Mouse (Mus musculus) forebrain, embryonic 11.5 days (tissue): ENCODE results near the gene Pradc1. TPM values are rescaled to one million over a fixed set of nuclear protein-coding genes. Genes with fewer than 3 reads are reported as not detected.
A peak's percentile ranks its signal among the peaks of the same experiment; 100 is the strongest.
"Not testable (repeated sequence)": the region's sequence is repeated elsewhere in the genome, so short reads cannot be mapped to it uniquely, and the experiment has no call there.

ENCODE experiments used
- ATAC-seq: fragments of 200-750 bp; cut with Nextera tagmentation; replicated peaks from 2 replicates; pipeline ENCODE4 v1.8.0; 2017; ENCODE audit warnings: moderate TSS enrichment; ENCODE audit not compliant: low FRiP score
- DNase-seq: peaks from one replicate; pipeline ENCODE4 v3.0.0-alpha.2; 2017; ENCODE audit warnings: low spot score
- H3K27ac ChIP-seq: fragments of 300-500 bp; sonication (generic); 2 replicates; pipeline ENCODE4 v1.5.1; 2014; ENCODE audit warnings: low read depth, low read length
- H3K27me3 ChIP-seq: fragments of 300-500 bp; sonication (generic); 2 replicates; pipeline ENCODE4 v1.6.1; 2014; ENCODE audit warnings: mild to moderate bottlenecking, low read length, mixed read lengths; ENCODE audit not compliant: control insufficient read depth, insufficient read depth
- H3K36me3 ChIP-seq: fragments of 300-500 bp; sonication (generic); 2 replicates; pipeline ENCODE4 v1.6.1; 2014; ENCODE audit warnings: mild to moderate bottlenecking, low read length, moderate library complexity, mixed read lengths; ENCODE audit not compliant: control insufficient read depth, insufficient read depth
- H3K4me1 ChIP-seq: fragments of 300-500 bp; sonication (generic); replicated peaks from 2 replicates; pipeline ENCODE4 v1.6.1; 2014; ENCODE audit warnings: low read length, mixed read lengths; ENCODE audit not compliant: control insufficient read depth, insufficient read depth
- H3K4me2 ChIP-seq: fragments of 300-500 bp; sonication (generic); 2 replicates; pipeline ENCODE4 v1.6.1; 2014; ENCODE audit warnings: low read depth, mild to moderate bottlenecking, low read length, moderate library complexity, mixed read lengths; ENCODE audit not compliant: severe bottlenecking
- H3K4me3 ChIP-seq: fragments of 300-500 bp; sonication (generic); 2 replicates; pipeline ENCODE4 v1.5.1; 2014; ENCODE audit warnings: low read depth, low read length
- H3K9ac ChIP-seq: fragments of 300-500 bp; sonication (generic); 2 replicates; pipeline ENCODE4 v1.6.1; 2014; ENCODE audit warnings: low read length
- H3K9me3 ChIP-seq: fragments of 300-500 bp; sonication (generic); 2 replicates; pipeline ENCODE4 v1.6.1; 2016; ENCODE audit warnings: low read length, mixed read lengths; ENCODE audit not compliant: control insufficient read depth
- WGBS: fragments of 180-500 bp; shearing (Covaris S2); extraction: QIAGEN DNeasy Blood & Tissue Kit; methylation state at CpG from one replicate; pipeline ENCODE4 v1.1.7; 2014; 5-methylcytosine and 5-hydroxymethylcytosine counted together
- polyA plus RNA-seq: library from polyadenylated mRNA; unstranded; fragments of >200 nt; fragmentation: Nextera tagmentation; extraction: Ambion mirVana; gene quantifications from 2 replicates; pipeline ENCODE4 v1.2.1, GENCODE M21; 2014

The Pradc1 gene
- polyA plus RNA-seq, 1 experiment from 2014 or later: 27.5 TPM

DNA sequence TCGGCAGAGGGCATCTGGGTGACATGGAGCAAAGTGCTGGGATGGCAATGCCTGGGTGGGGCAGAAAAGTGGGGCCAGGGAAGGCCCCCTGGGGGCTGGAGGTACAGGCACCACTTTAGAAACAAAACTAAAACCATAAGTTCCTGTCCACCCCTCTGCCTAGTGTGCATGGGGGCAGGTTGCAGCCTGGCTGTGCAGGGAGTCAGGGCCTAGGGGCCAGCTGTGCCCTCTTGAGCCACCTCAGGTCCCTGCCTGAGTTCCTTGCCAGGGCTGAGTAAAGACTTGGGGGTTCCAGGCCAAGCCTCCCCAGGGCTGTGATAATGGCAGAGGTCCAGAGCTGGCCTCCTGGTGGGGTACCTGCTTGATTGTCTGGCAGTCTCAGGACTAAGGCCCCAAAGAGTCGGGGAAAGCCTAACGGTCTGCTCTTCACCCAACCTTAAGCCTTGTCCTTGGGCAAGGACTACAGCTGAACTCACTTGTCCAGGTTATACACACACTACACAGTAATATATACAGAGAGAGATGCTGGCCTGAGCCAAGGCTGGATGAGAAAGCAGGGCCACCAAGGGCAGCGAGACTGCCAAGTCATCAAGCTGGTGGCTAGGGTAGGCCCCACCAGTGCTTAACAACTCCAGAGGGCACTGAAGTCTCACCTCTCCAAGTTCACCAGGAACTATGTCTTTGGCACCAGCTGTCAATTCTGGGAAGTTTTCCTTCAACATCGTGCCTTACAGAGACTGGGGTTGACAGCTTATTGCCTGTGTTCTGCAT, 18.1 kb upstream of the Pradc1 start:
- Histone ChIP-seq H3K4me1 (no peaks in the 10 kb centered on the region), H3K36me3 (peaks cover 27% of the 10 kb centered on the region), H3K27ac (no peak overlapping the region), H3K4me3 (no peak overlapping the region), H3K27me3 (no peaks in the 10 kb centered on the region), H3K4me2 (no peak overlapping the region), H3K9ac (no peak overlapping the region), H3K9me3 (no peaks in the 10 kb centered on the region)
- DNase-seq (no peak), ATAC-seq (no peak)
- WGBS: 85% methylated on average over 5 of the region's 5 CpGs

DNA sequence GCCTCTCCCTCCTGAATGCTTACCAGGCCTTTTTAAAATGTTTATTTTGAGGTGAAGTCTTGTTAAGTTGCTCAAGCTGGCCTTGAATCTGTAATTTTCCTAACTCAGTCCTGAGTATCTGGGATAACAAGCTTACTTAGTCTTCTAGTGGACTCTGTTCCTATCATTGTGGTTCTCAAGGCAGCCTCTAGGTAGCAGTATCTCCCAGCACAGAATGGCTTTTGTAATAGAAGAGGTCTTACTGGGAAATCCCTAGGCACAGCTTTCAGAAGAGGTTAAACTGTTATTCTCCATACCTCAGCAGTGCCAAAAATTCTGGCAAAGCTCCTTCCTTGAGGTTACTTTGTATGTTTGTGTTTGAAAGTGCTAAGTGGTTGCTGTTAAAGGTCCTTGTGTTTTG, 13.6 kb upstream of the Pradc1 start:
- Histone ChIP-seq H3K4me2 (no peak overlapping the region), H3K4me3 (no peak overlapping the region), H3K9me3 (no peaks in the 10 kb centered on the region), H3K27ac (no peak overlapping the region), H3K9ac (no peak overlapping the region), H3K27me3 (no peaks in the 10 kb centered on the region), H3K36me3 (peaks cover 57% of the 10 kb centered on the region), H3K4me1 (no peaks in the 10 kb centered on the region)
- no peak for ATAC-seq
- DNase-seq: no peak

DNA sequence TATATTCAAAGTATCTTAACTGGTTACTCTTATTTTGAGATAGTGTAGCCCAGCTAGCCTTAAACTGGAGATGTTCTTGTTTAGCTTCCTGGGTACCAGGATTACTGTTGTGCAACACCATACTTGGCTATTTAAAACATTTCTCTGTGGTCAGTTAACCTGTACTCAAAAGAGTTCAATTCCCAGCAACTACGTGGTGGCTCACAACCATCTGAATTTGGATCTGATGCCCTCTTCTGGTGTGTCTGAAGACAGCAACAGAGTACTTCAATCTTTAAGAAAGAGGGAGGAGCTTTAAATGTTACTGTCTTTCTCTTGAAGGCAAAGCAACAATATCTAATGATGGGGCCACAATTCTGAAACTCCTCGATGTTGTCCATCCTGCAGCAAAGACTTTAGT, 7.9 kb upstream of the Pradc1 start:
- no peak for DNase-seq
- Histone ChIP-seq H3K9ac (no peak overlapping the region), H3K36me3 (peaks cover 33% of the 10 kb centered on the region), H3K4me1 (no peaks in the 10 kb centered on the region), H3K4me3 (no peak overlapping the region), H3K9me3 (no peaks in the 10 kb centered on the region), H3K27ac (no peak overlapping the region), H3K4me2 (no peak overlapping the region), H3K27me3 (no peaks in the 10 kb centered on the region)
- WGBS: 93% methylated on average over 2 of the region's 2 CpGs
- no peak for ATAC-seq

DNA sequence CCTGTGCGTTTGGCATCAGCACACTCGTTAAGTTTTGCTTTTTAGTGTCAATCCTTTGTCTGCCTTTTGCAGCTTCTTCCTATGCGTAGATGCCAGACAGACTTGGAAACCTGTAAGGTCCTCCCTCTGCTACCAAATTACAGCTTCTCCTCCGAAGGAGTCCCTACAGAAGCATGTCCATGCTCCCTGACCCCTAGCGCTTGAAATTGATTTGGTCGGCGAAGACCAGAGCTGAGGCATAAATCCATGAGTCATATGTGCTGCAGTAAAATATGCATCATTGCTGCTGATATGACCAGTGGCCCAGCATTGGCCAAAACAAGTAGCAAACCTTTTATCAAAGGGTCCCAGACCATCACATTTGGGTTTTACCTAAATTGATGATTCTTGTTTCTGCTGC, 1.0 kb upstream of the Pradc1 start:
- 15% methylated on average over 7 of the region's 7 CpGs for WGBS
- Histone ChIP-seq H3K4me3 (peak overlapping the region; percentile 65), H3K4me2 (peak overlapping the region; percentile 86), H3K27ac (no peak overlapping the region), H3K9ac (peak overlapping the region; percentile 92), H3K4me1 (peaks cover 10% of the 10 kb centered on the region), H3K9me3 (no peaks in the 10 kb centered on the region), H3K27me3 (no peaks in the 10 kb centered on the region), H3K36me3 (no peaks in the 10 kb centered on the region)
- no peak for ATAC-seq
- no peak for DNase-seq

DNA sequence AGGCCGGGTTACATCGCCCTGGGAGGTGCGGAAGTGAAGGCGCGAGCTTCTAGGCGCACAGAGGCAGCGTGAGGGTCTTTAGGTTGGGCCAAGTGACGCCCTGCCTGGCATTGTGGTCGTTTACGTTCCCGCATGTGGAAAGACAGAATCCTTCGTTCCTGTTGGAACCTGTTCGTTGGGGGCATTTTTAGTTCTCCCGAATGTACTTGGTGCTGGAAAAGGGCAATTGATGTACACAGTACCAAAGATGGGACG, 568 bp upstream of the Pradc1 start:
- Histone ChIP-seq H3K9me3 (no peaks in the 10 kb centered on the region), H3K4me1 (peaks cover 10% of the 10 kb centered on the region), H3K36me3 (no peaks in the 10 kb centered on the region), H3K27me3 (no peaks in the 10 kb centered on the region), H3K4me2 (peak overlapping the region; percentile 86), H3K9ac (peak overlapping the region; percentile 92), H3K27ac (peak overlapping the region; percentile 89), H3K4me3 (peak overlapping the region; percentile 65)
- no peak for DNase-seq
- WGBS: 1% methylated on average over 15 of the region's 15 CpGs
- ATAC-seq: no peak

DNA sequence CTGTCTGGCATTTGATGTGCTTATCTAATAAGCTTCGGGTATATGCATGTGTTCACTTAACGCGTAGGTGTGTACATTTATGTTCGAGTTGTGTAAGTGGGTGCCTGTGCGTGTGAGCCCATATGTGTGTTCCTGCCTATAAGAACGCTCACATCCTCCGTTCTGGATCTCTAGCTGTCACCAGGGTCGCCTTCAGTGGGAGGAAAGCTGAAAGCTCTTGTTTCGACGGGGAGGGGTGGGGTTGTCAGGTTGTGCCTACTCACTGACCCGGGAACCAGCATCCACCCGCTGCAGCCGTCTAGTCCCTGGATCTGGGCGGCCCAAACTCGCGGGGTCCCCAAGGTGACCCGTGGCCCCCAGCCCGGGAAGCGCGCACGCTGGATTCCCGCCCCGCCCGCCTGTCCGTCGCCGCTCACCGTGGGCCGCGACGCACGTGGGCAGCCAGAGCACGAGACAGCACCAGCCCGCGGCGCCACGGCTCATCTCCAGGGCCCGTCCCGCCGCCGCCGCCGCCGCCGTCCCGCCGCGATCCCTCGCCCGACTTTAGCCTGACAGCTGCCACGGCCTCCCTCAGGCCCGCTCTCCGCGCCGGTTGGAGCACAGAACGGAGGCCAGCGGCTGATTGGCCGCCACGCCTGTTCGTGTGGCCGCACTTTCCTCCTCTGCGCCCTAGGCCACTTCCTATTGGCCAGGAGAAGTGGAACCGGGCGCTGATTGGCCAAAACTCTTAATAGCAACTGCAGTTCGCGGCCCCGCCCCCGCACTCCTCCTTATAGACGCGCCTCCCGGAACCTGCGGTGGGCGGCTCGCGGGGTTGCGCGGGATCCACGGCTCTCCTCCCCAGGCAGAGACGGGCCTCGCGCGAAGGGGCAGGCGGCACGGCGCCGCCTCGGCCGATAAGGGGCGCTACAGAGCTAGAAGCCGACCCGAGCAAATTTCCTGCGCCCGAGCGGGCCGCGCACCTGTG, 790 bp downstream of the Pradc1 start, which contains the start of gene Cct7:
Gene Cct7, plus strand, starts transcription at position 818 of the 967 bp plus-strand sequence.
- WGBS: 3% methylated on average over 90 of the region's 96 CpGs
- Histone ChIP-seq H3K9ac (peak within 1 kb of the TSS; percentile 92), H3K27me3 (no peaks in the 10 kb centered on the region), H3K36me3 (no peaks in the 10 kb centered on the region), H3K4me3 (peak within 1 kb of the TSS; percentile 65), H3K4me2 (peak within 1 kb of the TSS; percentile 86), H3K27ac (peak within 1 kb of the TSS; percentile 89), H3K9me3 (no peaks in the 10 kb centered on the region), H3K4me1 (peaks cover 10% of the 10 kb centered on the region)
- peak; percentile 96 for ATAC-seq
- DNase-seq: peak; percentile 99

DNA sequence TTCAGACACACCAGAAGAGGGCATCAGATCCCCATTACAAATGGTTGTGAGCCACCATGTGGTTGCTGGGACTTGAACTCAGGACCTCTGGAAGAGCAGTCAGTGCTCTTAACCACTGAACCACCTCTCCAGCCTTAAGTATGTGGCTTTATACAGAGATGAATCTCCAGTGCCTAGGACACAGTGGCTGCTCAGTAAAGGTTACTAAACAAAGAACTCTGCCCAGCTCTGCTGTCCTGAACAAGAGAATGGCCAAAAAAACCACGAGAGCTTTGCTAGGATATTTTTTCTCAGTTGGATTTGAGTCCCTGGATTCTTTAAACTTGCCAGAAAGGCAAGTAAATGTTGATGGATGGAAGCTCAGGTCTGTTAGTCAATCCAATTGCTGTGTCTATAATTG, 1.6 kb downstream of the Pradc1 start:
- WGBS: 67% methylated on average over 1 of the region's 1 CpGs
- not testable (repeated sequence) for DNase-seq, ATAC-seq, H3K9ac ChIP-seq, H3K9me3 ChIP-seq, H3K4me3 ChIP-seq, H3K36me3 ChIP-seq, H3K27me3 ChIP-seq, H3K27ac ChIP-seq
- Histone ChIP-seq H3K4me2 (peak overlapping the region; percentile 82; the same call in 1 of the 2 replicates), H3K4me1 (peaks cover 10% of the 10 kb centered on the region)

DNA sequence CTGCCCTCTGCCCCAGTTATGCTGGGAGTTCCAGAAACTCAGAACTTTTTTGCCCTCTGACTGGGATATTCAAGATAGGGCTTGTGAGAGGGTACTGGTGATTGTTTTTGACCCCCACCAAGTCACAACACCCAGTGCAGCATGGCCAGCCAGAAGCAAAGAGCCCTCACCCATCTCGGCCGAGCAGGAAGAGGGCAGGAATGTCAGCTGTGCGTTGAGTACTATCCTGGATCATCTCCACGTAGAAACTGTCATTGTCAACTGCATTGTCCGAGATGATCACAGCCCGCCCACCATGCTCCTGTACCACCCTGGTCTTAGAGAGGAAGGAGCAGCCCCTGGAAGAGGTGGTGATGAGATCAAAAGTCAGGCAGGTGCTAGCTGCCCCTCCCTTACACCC, 4.4 kb downstream of the Pradc1 start:
- no peak overlapping the region for H3K27ac ChIP-seq
- H3K4me1 ChIP-seq: no peaks in the 10 kb centered on the region
- DNase-seq (no peak), ATAC-seq (no peak)
- no peaks in the 10 kb centered on the region for H3K9me3 ChIP-seq
- H3K4me3 ChIP-seq: no peak overlapping the region
- no peaks in the 10 kb centered on the region for H3K27me3 ChIP-seq
- no peaks in the 10 kb centered on the region for H3K36me3 ChIP-seq
- H3K4me2 ChIP-seq: no peak overlapping the region
- WGBS: 94% methylated on average over 6 of the region's 6 CpGs
- no peak overlapping the region for H3K9ac ChIP-seq
